Mouse (Mus musculus): Measurements from ENCODE around the gene Olfr320.
"Not testable (repeated sequence)": the region's sequence is repeated elsewhere in the genome, so short reads cannot be mapped to it uniquely, and the experiment has no call there.

Gene Olfr320

DNA sequence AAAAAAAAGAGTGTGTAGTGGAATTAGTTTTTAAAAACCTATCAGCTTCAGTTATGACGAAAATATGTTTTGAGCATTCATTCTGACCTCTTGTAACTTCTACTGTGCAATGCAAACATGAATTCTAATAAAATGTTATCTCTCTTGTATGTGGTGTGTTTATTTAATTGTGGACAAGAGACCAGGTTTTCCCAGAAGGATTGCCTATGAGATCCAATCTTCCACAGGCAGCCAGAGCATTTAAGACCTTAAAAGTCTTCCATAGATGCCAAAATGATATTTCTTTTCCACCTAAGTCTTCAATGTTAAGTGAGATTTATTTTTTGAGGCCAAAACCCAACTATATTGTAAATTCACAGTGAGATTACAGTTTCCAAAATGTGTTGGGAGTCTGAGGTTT is at the start of gene Olfr320:
Gene Olfr320, plus strand, starts transcription at position 301 of the 400 bp plus-strand sequence.
- in situ Hi-C loops (cut with MboI) = no loop called here

DNA sequence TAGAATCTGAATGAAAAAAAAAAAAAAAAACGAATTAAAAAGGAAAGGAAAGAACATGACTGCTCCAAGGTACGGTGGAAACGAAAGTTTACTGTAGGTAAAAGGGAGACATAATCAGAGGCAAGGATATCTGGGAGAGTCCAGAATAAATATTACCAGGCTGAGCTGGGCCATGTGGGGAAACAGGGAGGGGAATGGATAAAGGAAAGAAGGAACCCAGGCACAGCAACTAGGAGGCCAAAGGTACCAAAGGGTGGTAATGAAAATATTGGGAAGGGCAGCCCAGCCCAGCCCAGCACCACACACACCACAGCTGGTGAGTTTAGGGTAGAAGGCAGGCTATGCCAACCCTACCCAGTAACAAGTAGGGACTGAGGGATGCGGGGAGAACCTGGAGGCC is 46.0 kb upstream of the Olfr320 start:
- in situ Hi-C loops (cut with MboI) = loop anchor here (25.0 kb wide), 1 partner anchor 698 kb away; no protein-coding TSS in a partner anchor

DNA sequence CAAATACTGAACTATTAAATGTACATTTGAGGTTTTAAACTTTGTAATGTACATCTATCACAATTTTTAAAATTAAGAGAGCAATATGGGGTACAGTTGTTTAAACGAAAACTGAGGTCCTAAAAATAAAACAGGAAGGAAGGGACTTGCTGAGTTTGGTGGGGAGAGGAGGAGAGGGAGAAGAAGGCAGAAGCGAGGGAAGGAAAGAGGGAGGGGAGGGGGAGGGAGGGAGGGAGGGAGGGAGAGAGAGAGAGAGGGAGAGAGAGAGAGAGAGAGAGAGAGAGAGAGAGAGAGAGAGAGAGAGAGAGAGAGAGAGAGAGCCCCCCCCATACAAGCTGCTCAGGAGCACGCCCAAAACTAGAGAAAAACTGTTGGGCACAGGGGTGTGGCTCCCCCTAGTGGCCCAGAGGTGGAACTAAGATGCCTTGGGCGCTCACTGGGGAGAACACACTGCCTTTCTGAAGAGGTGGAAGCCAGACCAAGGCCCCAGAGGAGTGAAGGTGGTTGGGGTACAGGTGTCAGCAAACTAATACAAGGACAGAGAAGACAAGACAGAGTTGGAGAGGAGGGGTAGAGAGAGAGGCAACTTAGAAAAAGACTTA is 44.4 kb upstream of the Olfr320 start:
- in situ Hi-C loops (cut with MboI) = loop anchor here (25.0 kb wide), 1 partner anchor 699 kb away; no protein-coding TSS in a partner anchor

DNA sequence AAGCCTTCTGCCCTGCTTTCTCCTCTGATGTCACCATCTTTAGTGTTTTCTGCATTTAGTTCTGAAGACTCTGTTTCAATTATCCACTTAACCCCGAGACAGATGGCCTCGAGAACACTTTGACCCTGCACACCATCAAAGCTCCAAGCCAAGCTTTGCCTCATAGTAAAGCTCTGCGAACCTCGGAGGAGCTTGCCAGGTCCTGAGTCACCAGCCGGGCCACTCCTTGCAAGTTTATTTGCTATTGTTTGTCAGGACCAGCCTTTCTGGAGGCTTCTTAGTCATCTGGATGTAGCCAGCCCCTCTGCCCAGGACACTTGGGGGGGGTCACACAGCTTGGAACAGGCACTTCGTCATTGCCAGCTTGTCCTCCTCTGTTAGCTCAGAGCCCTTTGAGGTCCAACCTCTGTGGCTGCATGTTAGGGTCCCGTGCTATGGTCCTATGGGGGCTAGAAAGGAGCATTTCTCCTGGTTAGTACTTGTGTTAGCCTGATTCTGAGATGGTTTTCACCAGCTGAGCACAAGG is 42.7 kb upstream of the Olfr320 start:
- in situ Hi-C loops (cut with MboI) = loop anchor here (25.0 kb wide), 1 partner anchor 701 kb away; no protein-coding TSS in a partner anchor

DNA sequence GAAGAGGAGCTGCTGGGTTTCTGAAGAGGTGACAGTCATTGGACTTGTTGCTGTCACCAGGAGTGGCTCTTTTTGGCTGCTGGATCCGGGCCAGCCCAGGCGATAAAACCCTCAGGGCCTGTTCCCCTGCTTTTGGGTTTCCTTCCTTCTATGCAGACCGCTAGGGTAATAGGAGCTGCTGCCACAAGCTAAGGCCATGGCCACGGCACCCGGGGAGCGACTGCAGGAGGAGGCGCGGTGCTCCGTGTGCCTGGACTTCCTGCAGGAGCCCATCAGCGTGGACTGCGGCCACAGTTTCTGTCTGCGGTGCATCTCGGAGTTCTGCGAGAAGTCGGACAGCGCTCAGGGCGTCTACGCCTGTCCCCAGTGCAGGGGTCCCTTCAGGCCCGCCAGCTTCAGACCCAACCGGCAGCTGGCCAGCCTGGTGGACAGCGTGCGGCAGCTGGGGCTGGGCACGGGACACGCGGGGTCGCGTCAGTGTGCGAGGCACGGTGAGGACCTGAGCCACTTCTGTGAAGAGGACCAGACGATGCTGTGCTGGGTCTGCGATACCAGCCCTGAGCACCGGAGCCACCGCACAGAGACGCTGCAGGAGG is 40.5 kb upstream of the Olfr320 start, which contains the start of gene Trim58:
Gene Trim58, plus strand, starts transcription at position 194 of the 596 bp plus-strand sequence.
- in situ Hi-C loops (cut with MboI) = loop anchor here (25.0 kb wide), 1 partner anchor 703 kb away; no protein-coding TSS in a partner anchor

DNA sequence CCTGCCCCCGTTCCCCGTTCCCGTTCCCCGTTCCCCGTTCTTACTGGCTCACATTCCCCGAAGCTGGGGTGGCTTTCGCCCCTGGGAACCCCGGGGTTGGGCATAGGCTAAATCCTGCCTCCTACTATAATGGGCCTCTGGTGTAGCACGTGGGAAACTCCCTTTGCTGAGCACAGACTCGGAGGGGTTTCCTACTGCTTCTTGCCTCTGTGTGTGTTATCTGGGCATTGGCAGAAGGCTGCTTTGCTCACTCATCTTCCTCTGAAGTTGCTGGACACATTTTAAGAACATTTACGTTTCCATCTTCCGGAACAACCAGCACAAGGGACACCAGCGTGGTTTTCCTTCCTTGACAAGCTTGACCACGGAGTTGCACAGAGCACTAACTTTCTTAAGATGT is 39.8 kb upstream of the Olfr320 start:
- in situ Hi-C loops (cut with MboI) = loop anchor here (25.0 kb wide), 1 partner anchor 704 kb away; no protein-coding TSS in a partner anchor

DNA sequence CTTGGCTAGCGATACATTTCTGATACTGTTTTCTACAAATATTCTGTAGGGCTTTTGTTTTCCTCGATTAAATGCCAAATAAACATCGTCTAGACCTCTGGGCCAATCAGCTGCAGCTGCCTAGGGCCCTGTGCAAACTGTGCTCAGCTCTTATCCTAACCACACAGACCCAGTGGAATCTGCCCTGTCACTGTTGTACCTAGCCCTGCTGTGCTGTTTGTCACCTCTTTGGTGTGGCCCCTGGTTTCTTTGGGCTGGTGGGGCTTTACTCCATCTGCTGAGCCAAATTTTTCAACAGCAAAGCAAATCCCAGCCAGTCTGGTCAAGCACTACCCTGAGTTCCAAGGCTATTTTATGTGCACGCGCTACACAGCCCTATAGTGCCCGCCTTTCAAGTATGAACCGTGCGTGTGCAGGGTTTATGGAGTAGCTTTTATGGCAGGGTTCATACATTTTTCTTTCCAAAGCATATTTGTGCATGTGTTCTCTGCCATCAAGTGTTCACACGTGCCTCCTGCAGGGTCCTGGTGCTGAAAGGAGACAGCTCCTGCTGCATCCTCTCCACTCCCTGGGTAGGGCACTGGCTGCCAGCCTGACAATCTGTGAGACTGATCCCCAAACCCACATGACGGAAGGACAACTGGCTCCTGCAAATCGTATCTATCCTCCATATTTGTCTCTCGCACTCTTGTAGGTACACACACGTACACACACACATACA is 39.1 kb upstream of the Olfr320 start:
- in situ Hi-C loops (cut with MboI) = loop anchor here (25.0 kb wide), 1 partner anchor 704 kb away; no protein-coding TSS in a partner anchor

DNA sequence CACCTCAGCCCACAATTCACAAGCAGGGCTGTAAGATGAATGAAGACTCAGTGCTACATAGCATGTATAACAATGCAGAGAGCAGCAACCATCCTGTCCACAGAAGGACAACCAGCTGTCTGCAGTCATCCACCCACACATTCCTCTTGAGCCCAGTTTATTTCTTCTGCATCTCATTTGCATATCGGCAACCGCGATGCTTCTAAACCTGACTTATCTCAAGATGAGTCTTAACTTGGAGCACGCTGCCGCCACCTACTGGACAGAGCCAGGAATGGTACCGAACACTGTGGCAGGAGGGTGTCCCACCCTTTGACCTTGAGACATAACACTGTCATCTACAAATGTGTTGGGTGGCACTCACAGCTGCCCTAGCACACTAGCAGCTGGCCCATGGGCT is 37.5 kb upstream of the Olfr320 start:
- in situ Hi-C loops (cut with MboI) = loop anchor here (25.0 kb wide), 1 partner anchor 706 kb away; no protein-coding TSS in a partner anchor

- in situ Hi-C loops (cut with MboI) = no loop called here
Measured at GRCm38 (mm10) chr11:58655151-58655550, 25.7 kb upstream of the Olfr320 start.

- in situ Hi-C loops (cut with MboI) = no loop called here
Measured at GRCm38 (mm10) chr11:58658596-58658995, 22.3 kb upstream of the Olfr320 start, which contains the start of gene Olfr322. Olfr322 (plus strand) TSS chr11:58658782.

DNA sequence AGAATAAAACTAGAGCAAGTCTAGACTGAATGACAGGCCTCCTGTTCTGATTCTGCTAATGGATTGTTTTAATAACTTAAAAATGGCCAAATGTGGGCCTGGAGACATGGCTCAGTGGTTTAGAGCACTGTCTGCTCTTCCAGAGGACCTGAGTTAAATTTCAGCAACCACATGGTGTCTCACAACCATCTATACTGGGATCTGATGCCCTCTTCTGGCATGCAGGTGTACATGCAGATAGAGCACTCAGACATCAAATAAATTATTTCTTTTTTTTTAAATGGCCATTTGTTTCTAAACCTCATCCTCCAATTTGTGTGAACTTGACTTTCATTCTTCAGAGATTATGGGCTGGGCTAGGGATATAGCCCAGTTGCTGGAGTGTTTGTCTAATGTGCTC is 11.6 kb upstream of the Olfr320 start:
- in situ Hi-C loops (cut with MboI) = no loop called here

GRCm38 (mm10) chr11:58671825-58672224 is 9.1 kb upstream of the Olfr320 start:
- in situ Hi-C loops (cut with MboI) = no loop called here

- in situ Hi-C loops (cut with MboI) = no loop called here
Measured at GRCm38 (mm10) chr11:58698862-58699261, 18.0 kb downstream of the Olfr320 start, which contains the start of gene Olfr319. Olfr319 (plus strand) TSS chr11:58699162.

GRCm38 (mm10) chr11:58709086-58709485 is 28.2 kb downstream of the Olfr320 start:
- in situ Hi-C loops (cut with MboI) = no loop called here

DNA sequence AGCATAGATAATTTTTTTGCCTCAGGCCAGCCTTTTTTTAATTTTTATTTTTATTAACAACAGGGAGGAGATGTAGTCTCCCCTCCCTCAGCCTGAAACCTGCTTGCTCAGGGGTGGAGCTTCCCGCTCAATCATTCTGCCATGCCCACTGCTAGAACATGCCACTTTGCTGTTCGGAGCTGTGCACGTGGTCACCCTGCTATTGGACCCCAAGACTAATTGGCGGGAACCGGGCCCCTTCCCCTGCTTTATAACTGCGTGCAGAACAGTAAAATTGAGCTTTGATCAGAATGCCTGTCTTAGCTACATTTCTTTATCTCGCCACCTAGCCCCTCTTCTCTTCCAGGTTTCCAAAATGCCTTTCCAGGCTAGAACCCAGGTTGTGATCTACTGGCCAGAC is 36.8 kb downstream of the Olfr320 start:
- in situ Hi-C loops (cut with MboI) = not testable (repeated sequence)

DNA sequence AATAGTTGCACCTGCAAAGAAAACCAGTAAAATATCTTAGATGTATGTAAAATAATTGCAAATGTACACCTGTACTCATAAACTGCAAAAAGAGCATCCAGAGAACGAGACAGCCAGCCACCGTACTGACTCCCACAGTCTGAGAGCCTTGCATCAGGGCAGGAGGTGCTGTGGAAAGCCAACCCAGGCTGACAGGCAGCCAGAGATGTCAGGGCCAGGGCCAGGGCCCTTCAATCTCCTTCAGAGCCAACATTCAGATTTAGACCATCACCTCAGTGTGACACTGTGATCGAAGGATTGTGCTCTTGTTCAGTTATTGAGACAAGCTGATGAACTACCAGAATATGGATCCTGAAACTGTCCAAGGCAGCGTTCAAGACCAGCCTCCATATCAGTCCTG is 38.8 kb downstream of the Olfr320 start:
- in situ Hi-C loops (cut with MboI) = no loop called here

- in situ Hi-C loops (cut with MboI) = no loop called here
Measured at GRCm38 (mm10) chr11:58723914-58724313, 43.0 kb downstream of the Olfr320 start, which contains the start of gene Olfr318. Olfr318 (minus strand) TSS chr11:58724014.

DNA sequence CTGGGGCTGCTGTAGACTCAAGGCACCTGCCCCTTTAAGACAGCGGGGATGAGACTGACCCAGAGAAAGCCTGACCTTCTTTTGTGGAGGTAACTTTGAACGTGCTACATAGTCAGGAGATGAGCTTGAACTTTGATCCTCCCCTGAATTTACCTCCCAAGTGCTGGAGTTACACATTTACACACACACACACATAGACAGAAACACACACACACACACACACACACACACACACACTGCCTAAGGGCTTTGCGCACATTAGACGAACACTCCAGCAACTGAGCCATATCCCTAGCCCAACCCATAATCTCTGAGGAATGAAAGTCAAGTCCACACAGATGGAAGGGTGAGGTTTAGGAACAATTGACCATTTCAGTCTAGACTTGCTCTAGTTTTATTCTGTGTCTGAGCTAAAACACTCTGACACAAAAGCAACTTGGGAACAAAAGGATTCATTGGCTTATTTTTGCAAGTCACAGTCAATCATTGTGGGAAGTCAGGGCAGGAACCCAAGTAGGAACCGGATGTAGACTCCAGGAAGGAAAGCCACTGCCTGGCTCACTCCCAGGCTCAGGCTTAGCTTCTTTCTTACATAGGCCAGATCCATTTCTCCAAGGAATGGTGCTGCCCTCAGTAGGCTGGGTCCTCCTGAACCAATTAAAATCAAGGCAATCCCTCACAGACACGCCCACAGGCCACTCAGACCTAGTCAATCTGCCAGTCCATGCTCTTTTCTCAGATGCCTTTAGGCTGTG is 47.2 kb downstream of the Olfr320 start:
- in situ Hi-C loops (cut with MboI) = not testable (repeated sequence)

DNA sequence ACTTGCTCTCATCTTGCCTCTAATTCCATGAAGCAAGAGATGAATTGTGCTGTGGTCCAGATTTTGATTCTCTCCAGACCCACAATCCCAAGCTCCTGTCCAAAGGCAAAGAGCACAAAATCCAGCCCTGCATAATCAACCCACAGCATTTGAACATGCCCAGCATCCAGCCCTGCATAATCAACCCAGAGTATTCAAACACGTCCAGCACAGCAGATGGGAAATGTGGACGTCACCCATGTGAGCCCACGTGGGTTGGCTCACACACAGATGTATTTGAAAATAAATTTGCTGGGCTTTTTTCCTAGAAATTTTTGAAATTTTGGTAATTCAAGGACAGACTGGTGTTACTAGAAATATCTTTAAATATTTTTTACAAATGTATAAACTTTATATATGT is 52.5 kb downstream of the Olfr320 start:
- in situ Hi-C loops (cut with MboI) = no loop called here

Measured in mature B cell (primary cell).